Mouse (Mus musculus) liver, embryonic 14.5 days (tissue): ENCODE data around the gene Eps8l2. TPM values are rescaled to one million over a fixed set of nuclear protein-coding genes. Genes with fewer than 3 reads are reported as not detected.

Source experiments
- ATAC-seq: fragments of 200-750 bp; cut with Nextera tagmentation; 2 replicates; pipeline ENCODE4 v1.8.0; 2017; ENCODE audit warnings: moderate number of reproducible peaks, mild to moderate bottlenecking, moderate library complexity; ENCODE audit not compliant: insufficient read depth
- DNase-seq, 3 experiments: peaks; one replicate each; pipeline ENCODE4 v3.0.0-alpha.2; 2012 to 2013; ENCODE audit warnings: low read depth in 3 of 3, low spot score in 3 of 3
- H3K27ac ChIP-seq: fragments of 300-500 bp; sonication (generic); 2 replicates; pipeline ENCODE4 v1.5.1; 2014; ENCODE audit warnings: moderate library complexity, mild to moderate bottlenecking, control low read depth, inconsistent platforms
- H3K27me3 ChIP-seq: fragments of 300-500 bp; sonication (generic); 2 replicates; pipeline ENCODE4 v1.6.1; 2014; ENCODE audit warnings: mild to moderate bottlenecking, low read length, moderate library complexity; ENCODE audit not compliant: control insufficient read depth, insufficient read depth
- H3K36me3 ChIP-seq: fragments of 300-500 bp; sonication (generic); replicated peaks from 2 replicates; pipeline ENCODE4 v1.6.1; 2014; ENCODE audit warnings: low read depth; ENCODE audit not compliant: control insufficient read depth, insufficient read depth
- H3K4me1 ChIP-seq, 2 experiments: fragments of 200-500 bp in 1 of 2; fragments of 300-500 bp in 1 of 2; sonication (generic) in 1 of 2; replicated peaks; 2 replicates each; pipeline ENCODE4 v1.6.1; 2012 to 2014; ENCODE audit warnings: antibody characterized with exemption in 1 of 2, inconsistent platforms in 1 of 2, low read length in 1 of 2; ENCODE audit not compliant: control insufficient read depth in 2 of 2, insufficient read depth in 2 of 2
- H3K4me2 ChIP-seq: fragments of 300-500 bp; sonication (generic); 2 replicates; pipeline ENCODE4 v1.6.1; 2014; ENCODE audit warnings: low read depth, mild to moderate bottlenecking, control low read depth, moderate library complexity
- H3K4me3 ChIP-seq, 2 experiments: fragments of 200-500 bp in 1 of 2; fragments of 300-500 bp in 1 of 2; sonication (generic) in 1 of 2; 2 replicates each; pipeline ENCODE4 v1.5.1; 2012 to 2014; ENCODE audit warnings: low read depth in 2 of 2, low read length in 2 of 2, mild to moderate bottlenecking in 2 of 2, control low read depth in 1 of 2, inconsistent platforms in 1 of 2, moderate library complexity in 1 of 2; ENCODE audit not compliant: insufficient read depth in 1 of 2
- H3K9ac ChIP-seq: fragments of 300-500 bp; sonication (generic); replicated peaks from 2 replicates; pipeline ENCODE4 v1.6.1; 2014; ENCODE audit warnings: mild to moderate bottlenecking, control low read depth, moderate library complexity
- H3K9me3 ChIP-seq: fragments of 300-500 bp; sonication (generic); 2 replicates; pipeline ENCODE4 v1.6.1; 2016; ENCODE audit warnings: low read length, mixed read lengths; ENCODE audit not compliant: control insufficient read depth
- CTCF ChIP-seq: IDR thresholded peaks from 2 replicates; pipeline ENCODE4 v1.5.1; 2016; ENCODE audit warnings: antibody characterized with exemption, low read depth, control low read depth
- EP300 ChIP-seq: IDR thresholded peaks from 2 replicates; pipeline ENCODE4 v1.6.1; 2016; ENCODE audit warnings: antibody characterized with exemption, low read depth
- WGBS: fragments of 180-500 bp; shearing (Covaris S2); extraction: QIAGEN DNeasy Blood & Tissue Kit; methylation state at CpG from one replicate; pipeline ENCODE4 v1.1.7; 2014; ENCODE audit not compliant: insufficient replicate concordance; 5-methylcytosine and 5-hydroxymethylcytosine counted together
- polyA plus RNA-seq, 2 experiments: library from polyadenylated mRNA; depleted of rRNA in 1 of 2; stranded (reverse) in 1 of 2; unstranded in 1 of 2; fragments of >200 nt; fragmentation: Nextera tagmentation in 1 of 2; extraction: Ambion mirVana in 1 of 2; gene quantifications; 2 replicates each; pipeline versions ENCODE4 v1.2.1 to v1.2.3; 2012 to 2014

Gene Eps8l2
- polyA plus RNA-seq, 2 experiments = 6.6 to 7.9 TPM

DNA sequence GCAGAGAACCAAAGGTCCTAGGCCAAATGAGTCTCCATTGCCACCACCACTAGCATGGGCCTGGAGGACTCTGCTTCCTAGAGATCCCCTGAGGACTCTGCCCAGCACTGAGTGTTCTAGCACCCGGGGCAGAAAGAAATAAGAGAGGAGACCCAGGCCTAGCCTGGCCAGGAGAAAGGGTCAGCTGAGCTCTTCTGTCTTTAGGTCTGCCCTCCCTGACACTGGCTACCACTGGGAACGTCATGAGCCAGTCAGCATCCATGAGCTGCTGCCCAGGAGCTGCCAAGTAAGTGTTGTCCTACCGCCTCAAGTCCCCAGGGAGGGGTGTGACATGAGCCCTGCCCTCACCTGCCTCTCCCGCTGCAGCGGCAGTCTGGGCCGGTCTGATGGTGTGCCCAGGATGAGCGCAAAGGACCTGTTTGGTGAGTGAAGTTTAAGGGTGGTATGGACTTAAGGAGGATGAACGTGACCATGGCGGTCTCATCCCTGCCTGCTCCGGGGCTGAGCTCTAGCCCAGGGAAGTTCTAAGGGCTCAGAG is 3.1 kb downstream of the Eps8l2 start:
- TF ChIP-seq CTCF = no peak
- TF ChIP-seq EP300 = no peak
- Histone ChIP-seq H3K4me2 (no peak overlapping the region), H3K4me1 (peaks cover 8 to 14% of the 10 kb centered on the region in 2 experiments), H3K9ac (no peak overlapping the region), H3K36me3 (no peaks in the 10 kb centered on the region), H3K27me3 (no peaks in the 10 kb centered on the region), H3K27ac (no peak overlapping the region), H3K4me3 (no peak overlapping the region), H3K9me3 (no peaks in the 10 kb centered on the region)
- DNase-seq = no peak
- 68% methylated on average over 10 of the region's 10 CpGs for WGBS
- no peak for ATAC-seq

DNA sequence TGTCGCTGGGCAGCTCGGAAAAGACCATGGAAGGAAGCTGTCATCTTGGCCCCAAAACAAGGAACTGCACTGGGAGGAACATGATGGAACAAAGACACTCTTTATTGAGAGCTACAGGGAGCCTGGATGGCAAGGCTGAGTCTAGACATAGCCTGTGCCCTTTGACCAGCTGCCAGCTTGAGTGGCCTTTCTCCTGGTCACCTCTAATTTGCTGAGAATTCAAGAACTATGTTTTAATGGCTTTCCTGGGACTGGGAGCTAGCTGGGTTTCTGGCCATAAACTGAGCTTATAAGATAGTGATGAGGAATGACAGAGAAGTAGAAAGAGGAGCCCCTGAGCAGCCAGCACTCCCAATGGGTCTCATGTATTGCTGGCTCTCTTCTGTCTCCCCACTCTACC is 4.5 kb downstream of the Eps8l2 start:
- DNase-seq (no peak), ATAC-seq (no peak)
- peaks cover 7 to 10% of the 10 kb centered on the region in 2 experiments for H3K4me1 ChIP-seq
- H3K9me3 ChIP-seq = no peaks in the 10 kb centered on the region
- WGBS = 59% methylated on average over 2 of the region's 2 CpGs
- no peak overlapping the region for H3K4me3 ChIP-seq
- no peak overlapping the region for H3K27ac ChIP-seq
- no peaks in the 10 kb centered on the region for H3K27me3 ChIP-seq
- no peak for TF ChIP-seq CTCF
- TF ChIP-seq EP300 = no peak
- H3K9ac ChIP-seq = no peak overlapping the region
- no peaks in the 10 kb centered on the region for H3K36me3 ChIP-seq
- no peak overlapping the region for H3K4me2 ChIP-seq

DNA sequence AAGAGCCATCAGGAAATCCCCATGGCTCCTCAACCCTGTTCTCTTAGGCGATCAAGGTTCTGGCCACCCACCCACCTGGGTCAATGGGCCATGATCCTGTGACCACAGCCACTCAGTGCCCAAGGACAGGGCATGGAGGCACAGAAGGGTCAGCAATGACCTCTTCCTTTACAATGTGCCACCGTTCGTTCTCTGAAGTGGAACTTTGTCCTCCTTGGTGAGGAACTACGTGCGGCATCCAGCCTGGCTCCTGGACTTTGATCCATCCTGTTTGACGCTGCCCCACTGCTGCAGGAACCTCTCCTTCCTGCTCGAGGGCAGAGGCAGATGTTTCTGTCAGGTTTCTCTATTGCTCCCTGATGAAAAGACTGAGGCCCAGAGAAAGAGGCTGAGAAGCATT is 5.0 kb downstream of the Eps8l2 start:
- H3K4me2 ChIP-seq = no peak overlapping the region
- TF ChIP-seq EP300 (no peak), CTCF (no peak)
- WGBS = 51% methylated on average over 7 of the region's 7 CpGs
- H3K9me3 ChIP-seq = no peaks in the 10 kb centered on the region
- H3K9ac ChIP-seq = no peak overlapping the region
- ATAC-seq (no peak), DNase-seq (no peak)
- H3K27ac ChIP-seq = no peak overlapping the region
- peaks cover 2 to 7% of the 10 kb centered on the region in 2 experiments; a peak in 3 of 4 replicates for H3K4me1 ChIP-seq
- no peak overlapping the region for H3K4me3 ChIP-seq
- no peaks in the 10 kb centered on the region for H3K27me3 ChIP-seq
- no peaks in the 10 kb centered on the region for H3K36me3 ChIP-seq

DNA sequence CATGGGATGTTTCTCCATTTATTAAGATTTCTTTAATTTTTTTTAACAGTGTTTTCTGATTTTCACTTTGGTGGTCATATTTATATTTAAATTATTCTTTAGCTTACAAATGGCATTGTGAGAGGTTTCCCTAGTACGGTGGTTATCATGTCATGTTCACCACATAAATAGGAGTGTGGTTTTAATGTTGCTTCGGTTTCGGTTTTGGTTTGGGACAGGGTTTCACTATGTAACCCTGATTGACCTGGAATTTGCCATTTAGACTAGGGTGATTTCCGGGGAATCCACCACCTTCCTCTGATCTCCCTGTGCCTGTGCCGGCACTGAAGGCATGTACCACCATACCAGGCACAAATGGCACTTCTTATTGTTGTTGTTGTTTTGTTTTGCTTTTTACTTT is 6.1 kb downstream of the Eps8l2 start:
- H3K27ac ChIP-seq = no peak overlapping the region
- TF ChIP-seq EP300 = no peak
- TF ChIP-seq CTCF = no peak
- no peaks in the 10 kb centered on the region for H3K36me3 ChIP-seq
- no peak overlapping the region for H3K9ac ChIP-seq
- H3K9me3 ChIP-seq = no peaks in the 10 kb centered on the region
- no peaks in the 10 kb centered on the region for H3K27me3 ChIP-seq
- ATAC-seq (no peak), DNase-seq (no peak)
- H3K4me1 ChIP-seq = peaks cover 0 to 7% of the 10 kb centered on the region in 2 experiments; a peak in 2 of 4 replicates
- H3K4me2 ChIP-seq = no peak overlapping the region
- 65% methylated on average over 5 of the region's 5 CpGs for whole genome bisulfite sequencing
- no peak overlapping the region for H3K4me3 ChIP-seq

DNA sequence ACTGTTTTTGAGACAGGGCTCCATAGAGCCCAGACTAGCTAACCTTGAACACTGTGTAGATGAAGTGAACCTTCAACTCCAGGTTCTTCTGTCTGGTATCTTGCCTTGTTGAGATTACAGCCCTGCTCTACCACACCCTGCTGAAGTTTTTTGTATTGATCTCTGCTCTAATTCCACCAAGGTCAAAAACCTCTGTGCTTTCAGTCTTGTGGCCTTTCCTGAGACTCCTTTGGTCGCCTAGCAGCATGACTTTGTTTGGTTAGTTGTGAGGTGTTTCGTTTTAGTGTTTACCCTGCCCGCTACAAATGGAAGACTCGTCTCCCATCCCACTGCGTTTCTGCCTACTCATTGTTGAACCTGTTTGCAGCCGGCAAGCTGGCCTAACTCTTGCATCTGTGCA is 12.4 kb downstream of the Eps8l2 start:
- Histone ChIP-seq H3K27ac (no peak overlapping the region), H3K27me3 (no peaks in the 10 kb centered on the region), H3K36me3 (no peaks in the 10 kb centered on the region), H3K9me3 (no peaks in the 10 kb centered on the region), H3K4me3 (no peak overlapping the region), H3K4me2 (no peak overlapping the region), H3K4me1 (no peaks in the 10 kb centered on the region; a peak in 1 of 4 replicates), H3K9ac (no peak overlapping the region)
- no peak for ATAC-seq
- 63% methylated on average over 6 of the region's 6 CpGs for WGBS
- TF ChIP-seq EP300 (no peak), CTCF (no peak)
- DNase-seq = no peak
